Mouse (Mus musculus) urinary bladder, postnatal 36 days (tissue): Measurements from ENCODE around the gene Adamts13.

Source experiments
- DNase-seq, 2 experiments: peaks; one replicate each; pipeline ENCODE4 v3.0.0; 2022; ENCODE audit warnings: low spot score in 2 of 2, mixed read lengths in 1 of 2

Gene Adamts13

GRCm38 (mm10) chr2:26973116-26973515, at the start of gene Adamts13:
Adamts13 (plus strand) TSS chr2:26973416.
- no peak for DNase-seq

- DNase-seq, result no peak
Observed at GRCm38 (mm10) chr2:26927745-26928476, 45.3 kb upstream of the Adamts13 start.

- peak in 1 of 2 experiments; percentile 63 for DNase-seq
Observed at GRCm38 (mm10) chr2:26930390-26930789, 42.8 kb upstream of the Adamts13 start.

GRCm38 (mm10) chr2:26932473-26933303, 40.5 kb upstream of the Adamts13 start:
- DNase-seq, result peak in 1 of 2 experiments; percentile 37

GRCm38 (mm10) chr2:26933304-26934055, 39.7 kb upstream of the Adamts13 start, which contains the start of the genes Surf4 and Stkld1:
Surf4 (minus strand) TSS chr2:26933928.
Stkld1 (plus strand) TSS chr2:26934047.
- peak; percentile 89 to 92 for DNase-seq

- no peak for DNase-seq
Observed at GRCm38 (mm10) chr2:26935286-26935685, 37.9 kb upstream of the Adamts13 start.

- DNase-seq, result no peak
Observed at GRCm38 (mm10) chr2:26936425-26936824, 36.8 kb upstream of the Adamts13 start.

GRCm38 (mm10) chr2:26941539-26941938, 31.7 kb upstream of the Adamts13 start:
- peak in 1 of 2 experiments; percentile 23 for DNase-seq

GRCm38 (mm10) chr2:26943253-26943652, 30.0 kb upstream of the Adamts13 start:
- DNase-seq, result no peak

GRCm38 (mm10) chr2:26950411-26950810, 22.8 kb upstream of the Adamts13 start:
- DNase-seq, result no peak

- DNase-seq, result no peak
Observed at GRCm38 (mm10) chr2:26951346-26951905, 21.8 kb upstream of the Adamts13 start.

- no peak for DNase-seq
Observed at GRCm38 (mm10) chr2:26952193-26952592, 21.0 kb upstream of the Adamts13 start.

- DNase-seq, result no peak
Observed at GRCm38 (mm10) chr2:26952866-26953265, 20.4 kb upstream of the Adamts13 start.

- no peak for DNase-seq
Observed at GRCm38 (mm10) chr2:26954735-26955395, 18.4 kb upstream of the Adamts13 start.

- DNase-seq, result no peak
Observed at GRCm38 (mm10) chr2:26956811-26957487, 16.3 kb upstream of the Adamts13 start.

GRCm38 (mm10) chr2:26957488-26957859, 15.7 kb upstream of the Adamts13 start:
- no peak for DNase-seq

GRCm38 (mm10) chr2:26960756-26961155, 12.5 kb upstream of the Adamts13 start:
- no peak for DNase-seq

- DNase-seq, result peak; percentile 87 to 91
Observed at GRCm38 (mm10) chr2:26963923-26964723, 9.1 kb upstream of the Adamts13 start, which contains the start of gene Rexo4. Rexo4 (minus strand) TSS chr2:26964386.

- no peak for DNase-seq
Observed at GRCm38 (mm10) chr2:26964724-26965370, 8.4 kb upstream of the Adamts13 start.
